Mouse (Mus musculus) MEL (cell line): Measurements from ENCODE around the gene Ifrd1.

Experiments
- CTCF ChIP-seq, 3 experiments: IDR thresholded peaks in 2 of 3; conservative IDR thresholded peaks in 1 of 3; 2 replicates each; pipeline ENCODE4 v1.5.1; 2011 to 2012; ENCODE audit warnings: low read length in 3 of 3, low read depth in 2 of 3, mild to moderate bottlenecking in 2 of 3, improper control_type of control experiment in 1 of 3, inconsistent platforms in 1 of 3, mixed read lengths in 1 of 3, moderate library complexity in 1 of 3; ENCODE audit not compliant: control insufficient read depth in 1 of 3, insufficient read depth in 1 of 3, poor library complexity in 1 of 3, severe bottlenecking in 1 of 3
- E2F4 ChIP-seq: IDR thresholded peaks from 2 replicates; pipeline ENCODE4 v1.6.1; 2011; ENCODE audit warnings: low read depth, low read length, improper control_type of control experiment, borderline replicate concordance
- POLR2A ChIP-seq, 2 experiments: IDR thresholded peaks; 2 replicates each; pipeline ENCODE4 v1.6.1; 2011 to 2012; ENCODE audit warnings: low read length in 2 of 2, mild to moderate bottlenecking in 2 of 2, control low read depth in 1 of 2, improper control_type of control experiment in 1 of 2, low read depth in 1 of 2, moderate library complexity in 1 of 2; ENCODE audit not compliant: control insufficient read depth in 1 of 2, insufficient read depth in 1 of 2, poor library complexity in 1 of 2

DNA sequence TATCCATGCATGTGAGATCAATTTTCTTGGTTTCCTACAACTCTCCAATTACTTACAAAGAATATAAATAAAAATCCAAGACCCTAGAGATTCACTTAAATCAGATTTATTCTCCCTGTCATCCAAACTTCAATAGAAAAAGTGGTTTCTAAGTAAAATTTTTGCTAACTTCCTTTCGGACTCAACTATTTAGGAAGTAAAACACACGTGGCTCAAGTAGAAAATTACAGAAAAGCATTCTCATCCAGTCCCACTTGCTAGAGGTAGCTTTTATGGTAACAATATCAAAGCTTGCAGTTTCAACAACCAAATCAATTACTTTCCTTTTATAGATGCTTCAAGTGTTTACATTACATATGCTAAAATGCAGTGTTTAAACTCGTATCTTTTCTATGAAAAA is 27.4 kb downstream of the Ifrd1 start:
- no peak for TF ChIP-seq E2F4
- TF ChIP-seq CTCF (IDR thresholded peaks at IDR 0.05 in 2 of 3, conservative IDR thresholded peaks at IDR 0.05 in 1 of 3; ENCODE audit: control insufficient read depth in 1 of 3, insufficient read depth in 1 of 3, low read depth in 2 of 3, low read length in 3 of 3, poor library complexity in 1 of 3, severe bottlenecking in 1 of 3), result no peak
- no peak for TF ChIP-seq POLR2A (IDR thresholded peaks at IDR 0.05; ENCODE audit: control insufficient read depth in 1 of 2, insufficient read depth in 1 of 2, low read depth in 1 of 2, low read length in 2 of 2, poor library complexity in 1 of 2)
